Mouse (Mus musculus) liver, embryonic 11.5 days (tissue): ENCODE results near the gene Ociad2. TPM values are rescaled to one million over a fixed set of nuclear protein-coding genes. Genes with fewer than 3 reads are reported as not detected.

Experiments used
- polyA plus RNA-seq: library from polyadenylated mRNA; unstranded; fragments of >200 nt; fragmentation: Nextera tagmentation; extraction: Ambion mirVana; gene quantifications from 2 replicates; pipeline ENCODE4 v1.2.1, GENCODE M21; 2014

The Ociad2 gene
- polyA plus RNA-seq, 1 experiment from 2014 or later, result 7.0 TPM

Other genes with a start within 250 kb of the Ociad2 start
- gene Fryl, start 84.4 kb downstream of the Ociad2 start, polyA plus RNA-seq, result 35.4 and 39.7 TPM in 2 replicates
- 170 and 171 TPM in 2 replicates for gene Ociad1, start 48.2 kb downstream of the Ociad2 start, polyA plus RNA-seq
- gene Cwh43, start 65.0 kb upstream of the Ociad2 start, polyA plus RNA-seq, result not detected in 2 replicates
- gene Dcun1d4, start 140.0 kb upstream of the Ociad2 start, polyA plus RNA-seq, result 14.8 and 15.4 TPM in 2 replicates